Mouse (Mus musculus): ENCODE data around the gene Stkld1. TPM values are rescaled to one million over a fixed set of nuclear protein-coding genes. Genes with fewer than 3 reads are reported as not detected.

Stkld1 gene
- polyA plus RNA-seq, 1 experiment, result 0.02 TPM

DNA sequence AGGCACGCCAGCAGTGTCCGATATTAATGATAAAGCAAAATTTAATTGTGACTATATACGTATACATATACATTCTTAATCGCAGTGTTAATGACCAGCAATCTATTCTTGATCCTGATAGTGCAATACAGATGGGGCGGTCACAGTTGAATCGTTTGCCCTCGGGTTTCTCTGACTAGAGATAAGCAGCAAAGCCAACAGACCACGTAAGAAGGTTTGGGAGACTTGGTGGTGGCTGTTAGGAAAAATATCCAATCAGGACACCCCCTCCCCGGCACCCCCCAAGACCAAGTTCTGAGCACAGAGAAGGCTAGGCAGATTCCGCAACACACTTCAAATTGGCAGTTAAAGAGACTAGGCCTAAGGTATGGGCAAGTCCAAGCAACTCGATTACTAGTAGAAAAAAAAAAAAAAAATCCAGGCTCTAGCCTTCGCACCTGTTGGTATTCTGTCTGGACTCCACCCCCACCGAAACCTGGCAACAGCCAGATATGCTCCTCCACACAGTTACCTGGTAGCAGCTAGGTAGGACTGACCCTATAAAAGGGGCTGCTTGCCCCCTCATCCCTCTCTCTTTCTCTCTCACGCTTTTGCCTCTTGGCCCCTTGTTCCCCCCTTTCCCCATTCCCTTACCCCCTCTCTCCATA lies 31.0 kb downstream of the Stkld1 start:
- H3ac ChIP-seq (ENCODE audit: control insufficient read depth, insufficient read length), result peak overlapping the region; percentile 42
- peaks cover under 1% of the 10 kb centered on the region for H3K27me3 ChIP-seq (ENCODE audit: control insufficient read depth, insufficient read depth, insufficient read length)
- peaks cover 12% of the 10 kb centered on the region for H3K36me3 ChIP-seq (ENCODE audit: control insufficient read depth, insufficient read depth)
- TF ChIP-seq MYOD1 (IDR thresholded peaks at IDR 0.05; ENCODE audit: control insufficient read depth in 1 of 3, insufficient read length in 2 of 3, low read depth in 2 of 3) (no peak), USF1 (IDR thresholded peaks at IDR 0.05; ENCODE audit: low read depth) (no peak), SRF (IDR thresholded peaks at IDR 0.05; ENCODE audit: control insufficient read depth, insufficient read length, low read depth) (no peak), TCF3 (IDR thresholded peaks at IDR 0.05; ENCODE audit: insufficient read length, low read depth) (no peak), POLR2A (IDR thresholded peaks at IDR 0.05; ENCODE audit: insufficient read length, low read depth) (no peak), TCF12 (IDR thresholded peaks at IDR 0.05; ENCODE audit: insufficient read depth, poor library complexity, severe bottlenecking) (no peak)
- H3K79me2 ChIP-seq (ENCODE audit: control insufficient read depth, insufficient read depth), result peaks cover 21% of the 10 kb centered on the region
- H3K4me3 ChIP-seq, result peak overlapping the region; percentile 80
- peak overlapping the region; percentile 97 for H3K4me2 ChIP-seq (ENCODE audit: low read depth)

GRCm38 (mm10) chr2:26967262-26967661 lies 33.4 kb downstream of the Stkld1 start:
- H3ac ChIP-seq (ENCODE audit: control insufficient read depth, insufficient read length), result no peak overlapping the region
- H3K36me3 ChIP-seq (ENCODE audit: control insufficient read depth, insufficient read depth), result no peaks in the 10 kb centered on the region
- H3K27me3 ChIP-seq (ENCODE audit: control insufficient read depth, insufficient read depth, insufficient read length), result peaks cover 13% of the 10 kb centered on the region
- H3K4me3 ChIP-seq, result no peak overlapping the region
- H3K79me2 ChIP-seq (ENCODE audit: control insufficient read depth, insufficient read depth), result peaks cover 16% of the 10 kb centered on the region
- H3K4me2 ChIP-seq (ENCODE audit: low read depth), result no peak overlapping the region
- no peak for TF ChIP-seq MYOD1 (IDR thresholded peaks at IDR 0.05; ENCODE audit: control insufficient read depth in 1 of 3, insufficient read length in 2 of 3, low read depth in 2 of 3)

- Histone ChIP-seq H3K79me2 (ENCODE audit: control insufficient read depth, insufficient read depth) (no peaks in the 10 kb centered on the region), H3K27me3 (ENCODE audit: control insufficient read depth, insufficient read depth, insufficient read length) (peaks cover 59% of the 10 kb centered on the region), H3K4me2 (ENCODE audit: low read depth) (no peak within 1 kb of the TSS), H3K36me3 (ENCODE audit: control insufficient read depth, insufficient read depth) (no peaks in the 10 kb centered on the region), H3ac (ENCODE audit: control insufficient read depth, insufficient read length) (no peak within 1 kb of the TSS), H3K4me3 (no peak within 1 kb of the TSS)
- no peak for TF ChIP-seq POLR2A (IDR thresholded peaks at IDR 0.05; ENCODE audit: insufficient read length, low read depth)
- no peak for TF ChIP-seq USF1 (IDR thresholded peaks at IDR 0.05; ENCODE audit: low read depth)
- no peak for TF ChIP-seq TCF3 (IDR thresholded peaks at IDR 0.05; ENCODE audit: insufficient read length, low read depth)
- TF ChIP-seq MAX (IDR thresholded peaks at IDR 0.05; ENCODE audit: low read depth), result no peak
- TF ChIP-seq REST (IDR thresholded peaks at IDR 0.05; ENCODE audit: insufficient read depth, insufficient read length), result no peak
- TF ChIP-seq MYOD1 (IDR thresholded peaks at IDR 0.05; ENCODE audit: control insufficient read depth in 1 of 3, insufficient read length in 2 of 3, low read depth in 2 of 3), result no peak
- TF ChIP-seq POLR2AphosphoS2 (IDR thresholded peaks at IDR 0.05; ENCODE audit: insufficient read length, low read depth), result no peak
- no peak for TF ChIP-seq TCF12 (IDR thresholded peaks at IDR 0.05; ENCODE audit: insufficient read depth, poor library complexity, severe bottlenecking)
- no peak for TF ChIP-seq E2F4 (IDR thresholded peaks at IDR 0.05; ENCODE audit: insufficient read depth)
- TF ChIP-seq CEBPB (IDR thresholded peaks at IDR 0.05; ENCODE audit: insufficient read depth, poor library complexity, severe bottlenecking), result no peak
- no peak for TF ChIP-seq SRF (IDR thresholded peaks at IDR 0.05; ENCODE audit: control insufficient read depth, insufficient read length, low read depth)
- no peak for TF ChIP-seq MYOG (IDR thresholded peaks at IDR 0.05; ENCODE audit: control insufficient read depth in 1 of 3, insufficient read depth in 1 of 3, insufficient read length in 2 of 3, low read depth in 2 of 3)
Measured at GRCm38 (mm10) chr2:26973116-26973515, 39.3 kb downstream of the Stkld1 start, which contains the start of gene Adamts13. Gene Adamts13 (plus strand): TSS chr2:26973416.

DNA sequence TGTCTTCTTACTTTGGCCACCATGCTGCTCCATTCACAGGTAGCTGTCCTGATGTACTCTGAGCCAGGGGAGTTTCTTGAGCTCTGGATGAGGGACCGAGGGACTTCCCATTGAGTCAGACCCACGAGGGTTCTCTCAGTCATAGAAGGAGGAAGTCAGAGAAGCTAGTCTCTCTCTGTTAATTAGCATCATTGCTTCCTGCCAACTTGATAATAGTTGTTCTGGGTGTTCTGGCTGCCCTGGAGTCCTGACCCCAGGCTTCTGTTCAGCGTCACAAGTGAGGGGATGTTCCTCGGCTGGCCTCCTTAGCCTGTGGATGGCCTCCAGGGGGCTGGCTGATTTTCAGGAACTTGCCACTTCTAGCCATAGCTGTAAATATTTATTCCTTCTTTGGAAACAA lies 40.1 kb downstream of the Stkld1 start:
- Histone ChIP-seq H3K4me3 (no peak overlapping the region), H3ac (ENCODE audit: control insufficient read depth, insufficient read length) (no peak overlapping the region), H3K4me2 (ENCODE audit: low read depth) (no peak overlapping the region), H3K79me2 (ENCODE audit: control insufficient read depth, insufficient read depth) (no peaks in the 10 kb centered on the region), H3K36me3 (ENCODE audit: control insufficient read depth, insufficient read depth) (no peaks in the 10 kb centered on the region), H3K27me3 (ENCODE audit: control insufficient read depth, insufficient read depth, insufficient read length) (peaks cover 66% of the 10 kb centered on the region)
- TF ChIP-seq MAX (IDR thresholded peaks at IDR 0.05; ENCODE audit: low read depth), result no peak
- no peak for TF ChIP-seq CEBPB (IDR thresholded peaks at IDR 0.05; ENCODE audit: insufficient read depth, poor library complexity, severe bottlenecking)
- TF ChIP-seq E2F4 (IDR thresholded peaks at IDR 0.05; ENCODE audit: insufficient read depth), result no peak
- no peak for TF ChIP-seq MYOG (IDR thresholded peaks at IDR 0.05; ENCODE audit: control insufficient read depth in 1 of 3, insufficient read depth in 1 of 3, insufficient read length in 2 of 3, low read depth in 2 of 3)
- no peak for TF ChIP-seq POLR2AphosphoS2 (IDR thresholded peaks at IDR 0.05; ENCODE audit: insufficient read length, low read depth)
- TF ChIP-seq MYOD1 (IDR thresholded peaks at IDR 0.05; ENCODE audit: control insufficient read depth in 1 of 3, insufficient read length in 2 of 3, low read depth in 2 of 3), result no peak
- no peak for TF ChIP-seq TCF3 (IDR thresholded peaks at IDR 0.05; ENCODE audit: insufficient read length, low read depth)
- no peak for TF ChIP-seq SRF (IDR thresholded peaks at IDR 0.05; ENCODE audit: control insufficient read depth, insufficient read length, low read depth)
- TF ChIP-seq POLR2A (IDR thresholded peaks at IDR 0.05; ENCODE audit: insufficient read length, low read depth), result no peak
- TF ChIP-seq USF1 (IDR thresholded peaks at IDR 0.05; ENCODE audit: low read depth), result no peak
- no peak for TF ChIP-seq REST (IDR thresholded peaks at IDR 0.05; ENCODE audit: insufficient read depth, insufficient read length)
- no peak for TF ChIP-seq TCF12 (IDR thresholded peaks at IDR 0.05; ENCODE audit: insufficient read depth, poor library complexity, severe bottlenecking)

GRCm38 (mm10) chr2:26980361-26980760 lies 46.5 kb downstream of the Stkld1 start:
- Histone ChIP-seq H3K79me2 (ENCODE audit: control insufficient read depth, insufficient read depth) (no peaks in the 10 kb centered on the region), H3K4me3 (no peak overlapping the region), H3ac (ENCODE audit: control insufficient read depth, insufficient read length) (no peak overlapping the region), H3K4me2 (ENCODE audit: low read depth) (no peak overlapping the region), H3K27me3 (ENCODE audit: control insufficient read depth, insufficient read depth, insufficient read length) (peaks cover 75% of the 10 kb centered on the region), H3K36me3 (ENCODE audit: control insufficient read depth, insufficient read depth) (no peaks in the 10 kb centered on the region)
- TF ChIP-seq MAX (IDR thresholded peaks at IDR 0.05; ENCODE audit: low read depth), result no peak
- no peak for TF ChIP-seq CEBPB (IDR thresholded peaks at IDR 0.05; ENCODE audit: insufficient read depth, poor library complexity, severe bottlenecking)
- TF ChIP-seq USF1 (IDR thresholded peaks at IDR 0.05; ENCODE audit: low read depth), result no peak
- no peak for TF ChIP-seq MYOG (IDR thresholded peaks at IDR 0.05; ENCODE audit: control insufficient read depth in 1 of 3, insufficient read depth in 1 of 3, insufficient read length in 2 of 3, low read depth in 2 of 3)
- no peak for TF ChIP-seq POLR2AphosphoS2 (IDR thresholded peaks at IDR 0.05; ENCODE audit: insufficient read length, low read depth)
- TF ChIP-seq MYOD1 (IDR thresholded peaks at IDR 0.05; ENCODE audit: control insufficient read depth in 1 of 3, insufficient read length in 2 of 3, low read depth in 2 of 3), result no peak
- TF ChIP-seq TCF12 (IDR thresholded peaks at IDR 0.05; ENCODE audit: insufficient read depth, poor library complexity, severe bottlenecking), result no peak
- no peak for TF ChIP-seq POLR2A (IDR thresholded peaks at IDR 0.05; ENCODE audit: insufficient read length, low read depth)
- TF ChIP-seq E2F4 (IDR thresholded peaks at IDR 0.05; ENCODE audit: insufficient read depth), result no peak
- TF ChIP-seq REST (IDR thresholded peaks at IDR 0.05; ENCODE audit: insufficient read depth, insufficient read length), result no peak
